Mouse (Mus musculus) heart, adult 2 months (tissue): ENCODE measurements at regions not wholly inside any gene's neighbourhood (a gene's known extent, or its start where the extent isn't known, plus 50 kb on each side); places are given as distances from the start of the nearest gene placed in this dataset.

Experiments
- DNase-seq, 2 experiments: peaks; one replicate each; pipeline ENCODE4 v3.0.0; 2021
- H3K27ac ChIP-seq: fragments of 200-600 bp; 2 replicates; pipeline ENCODE4 v1.8.1; 2022
- H3K27me3 ChIP-seq: fragments of 200-500 bp; 2 replicates; pipeline ENCODE4 v1.6.1; 2012; ENCODE audit warnings: mild to moderate bottlenecking, low read length, inconsistent platforms, mixed read lengths; ENCODE audit not compliant: control insufficient read depth, insufficient read depth
- H3K36me3 ChIP-seq: fragments of 200-500 bp; 2 replicates; pipeline ENCODE4 v1.6.1; 2012; ENCODE audit warnings: low read length, inconsistent platforms; ENCODE audit not compliant: control insufficient read depth, insufficient read depth
- H3K4me1 ChIP-seq: fragments of 200-500 bp; 2 replicates; pipeline ENCODE4 v1.6.1; 2011; ENCODE audit warnings: low read length; ENCODE audit not compliant: control insufficient read depth, insufficient read depth
- H3K4me3 ChIP-seq: fragments of 200-600 bp; 2 replicates; pipeline ENCODE4 v1.8.1; 2022
- H3K79me2 ChIP-seq: fragments of 200-500 bp; replicated peaks from 2 replicates; pipeline ENCODE4 v1.6.1; 2012; ENCODE audit warnings: mild to moderate bottlenecking, inconsistent platforms, low read length, moderate library complexity, mixed read lengths; ENCODE audit not compliant: control insufficient read depth, insufficient read depth
- H3K9ac ChIP-seq: fragments of 200-500 bp; 2 replicates; pipeline ENCODE4 v1.6.1; 2012; ENCODE audit warnings: low read depth, mild to moderate bottlenecking, control low read depth, inconsistent platforms, low read length, mixed read lengths
- CTCF ChIP-seq: fragments of 200-600 bp; IDR thresholded peaks from 2 replicates; pipeline ENCODE4 v1.8.1; 2022; ENCODE audit warnings: antibody characterized with exemption, mild to moderate bottlenecking, moderate library complexity
- EP300 ChIP-seq: fragments of 200-500 bp; IDR thresholded peaks from 2 replicates; pipeline ENCODE4 v1.6.1; 2011; ENCODE audit warnings: low read depth, low read length, control low read depth; ENCODE audit not compliant: insufficient read depth
- POLR2A ChIP-seq: fragments of 200-500 bp; IDR thresholded peaks from 2 replicates; pipeline ENCODE4 v1.6.1; 2011; ENCODE audit warnings: mild to moderate bottlenecking, low read depth, low read length, control low read depth; ENCODE audit not compliant: insufficient read depth
- WGBS: fragments of 180-500 bp; shearing (Covaris S2); methylation state at CpG from one replicate; pipeline ENCODE4 v1.1.7; 2018; 5-methylcytosine and 5-hydroxymethylcytosine counted together
- intact Hi-C: fragments of 180-260 bp; cut with DNase I; formaldehyde crosslinking; loops from one replicate; pipeline ENCODE4 v1.15.1; 2025

DNA sequence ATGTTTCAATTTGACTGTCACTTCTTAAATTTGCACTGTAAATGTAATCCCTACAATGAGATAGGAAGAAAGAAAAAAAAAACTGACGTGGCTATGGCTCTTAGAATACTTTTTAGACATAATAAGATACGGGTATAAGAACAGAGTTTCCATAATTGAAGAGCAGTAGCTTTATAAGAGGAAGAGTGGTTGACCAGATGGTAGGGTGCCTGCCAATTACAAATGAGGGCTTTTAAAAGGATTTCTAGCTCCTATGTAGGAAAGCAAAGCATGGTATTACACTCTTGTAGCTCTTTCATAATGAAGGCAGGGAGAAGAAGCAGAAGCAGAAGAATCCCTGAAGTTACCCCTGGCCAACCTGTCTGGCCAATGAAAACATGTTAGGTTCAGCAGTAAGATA lies 239.7 kb upstream of the Car10 start:
- Histone ChIP-seq H3K79me2 (no peaks in the 10 kb centered on the region), H3K27me3 (no peaks in the 10 kb centered on the region)
- intact Hi-C loops = no loop called here

DNA sequence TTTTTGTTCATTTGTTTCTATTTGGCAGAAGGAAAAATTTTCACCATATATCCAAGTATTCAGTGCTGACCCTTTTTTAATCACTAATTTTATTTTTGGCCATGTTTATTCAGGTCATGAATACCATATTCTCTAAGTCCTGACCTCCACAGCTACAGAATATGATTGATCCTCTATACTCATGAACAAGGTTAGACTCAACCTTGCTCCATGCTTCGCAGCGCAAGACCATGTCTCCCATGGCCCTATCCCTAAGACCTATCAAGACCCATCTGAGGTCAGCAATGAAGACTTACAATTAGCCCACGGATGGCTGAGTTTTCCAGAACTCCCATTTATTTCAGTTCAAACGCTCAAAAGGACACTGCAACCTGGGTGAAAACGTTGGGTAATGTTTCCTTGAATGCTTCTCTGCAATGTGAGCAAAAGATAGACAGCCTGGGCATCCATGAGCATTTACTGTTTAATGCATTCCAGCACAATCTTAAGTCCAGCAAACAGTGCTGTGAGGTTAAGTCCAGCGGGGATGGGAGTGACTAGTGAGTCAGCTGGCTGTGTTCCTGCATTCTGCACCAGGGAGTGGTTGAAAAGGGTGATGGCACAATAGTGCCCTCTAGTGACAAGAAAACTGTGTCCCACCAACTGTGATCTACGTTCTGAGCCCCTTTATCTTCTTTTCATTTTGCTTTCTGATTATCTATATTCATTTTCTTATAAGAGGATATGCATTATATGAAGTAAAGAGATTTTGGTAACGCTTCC lies 208.0 kb upstream of the Car10 start:
- 47% methylated on average over 8 of the region's 8 CpGs for WGBS
- Histone ChIP-seq H3K4me3 (no peak overlapping the region), H3K79me2 (no peaks in the 10 kb centered on the region), H3K9ac (no peak overlapping the region), H3K27me3 (no peaks in the 10 kb centered on the region), H3K27ac (no peak overlapping the region), H3K36me3 (no peaks in the 10 kb centered on the region), H3K4me1 (no peaks in the 10 kb centered on the region)
- peak in 1 of 2 experiments; percentile 6 for DNase-seq
- peak; percentile 44 for TF ChIP-seq CTCF
- no peak for TF ChIP-seq EP300
- no peak for TF ChIP-seq POLR2A
- intact Hi-C loops = no loop called here

More for the DNA sequence above, 239.7 kb upstream of the Car10 start:
- no peak for DNase-seq
- no peaks in the 10 kb centered on the region for H3K36me3 ChIP-seq
- no peaks in the 10 kb centered on the region for H3K4me1 ChIP-seq
- 47% methylated on average over 2 of the region's 2 CpGs for WGBS
- TF ChIP-seq POLR2A = no peak
- H3K9ac ChIP-seq = no peak overlapping the region
- H3K27ac ChIP-seq = no peak overlapping the region
- no peak overlapping the region for H3K4me3 ChIP-seq

DNA sequence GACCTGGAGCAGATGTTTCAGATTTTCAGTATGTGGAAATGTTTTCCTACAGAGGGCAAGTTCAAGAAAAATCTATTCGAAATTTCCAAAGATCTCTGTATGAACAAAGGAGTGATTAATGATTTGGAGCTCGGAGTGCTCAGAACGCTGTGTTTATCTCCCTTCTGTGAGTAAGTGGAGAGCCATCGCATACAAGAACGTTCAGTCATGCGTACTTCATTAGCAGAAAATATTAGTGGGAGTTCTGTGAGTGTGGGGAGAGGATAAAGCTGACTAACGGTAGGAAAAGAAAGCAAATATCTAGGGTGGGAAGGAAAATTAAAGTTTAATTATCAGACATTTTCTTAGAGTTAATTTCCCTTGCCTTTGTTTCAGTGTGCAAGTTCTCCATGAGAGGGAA lies 198.5 kb upstream of the Car10 start:
- TF ChIP-seq EP300 = no peak
- TF ChIP-seq CTCF = no peak
- TF ChIP-seq POLR2A = no peak
- intact Hi-C loops = no loop called here
- DNase-seq = no peak
- 61% methylated on average over 7 of the region's 7 CpGs for WGBS
- H3K36me3 ChIP-seq = no peaks in the 10 kb centered on the region
- H3K27me3 ChIP-seq = no peaks in the 10 kb centered on the region
- no peaks in the 10 kb centered on the region for H3K79me2 ChIP-seq
- H3K4me3 ChIP-seq = no peak overlapping the region
- H3K4me1 ChIP-seq = no peaks in the 10 kb centered on the region
- no peak overlapping the region for H3K9ac ChIP-seq
- no peak overlapping the region for H3K27ac ChIP-seq
